ENCODE assay signal across 24 mouse cellular contexts in the genomic region with DNA sequence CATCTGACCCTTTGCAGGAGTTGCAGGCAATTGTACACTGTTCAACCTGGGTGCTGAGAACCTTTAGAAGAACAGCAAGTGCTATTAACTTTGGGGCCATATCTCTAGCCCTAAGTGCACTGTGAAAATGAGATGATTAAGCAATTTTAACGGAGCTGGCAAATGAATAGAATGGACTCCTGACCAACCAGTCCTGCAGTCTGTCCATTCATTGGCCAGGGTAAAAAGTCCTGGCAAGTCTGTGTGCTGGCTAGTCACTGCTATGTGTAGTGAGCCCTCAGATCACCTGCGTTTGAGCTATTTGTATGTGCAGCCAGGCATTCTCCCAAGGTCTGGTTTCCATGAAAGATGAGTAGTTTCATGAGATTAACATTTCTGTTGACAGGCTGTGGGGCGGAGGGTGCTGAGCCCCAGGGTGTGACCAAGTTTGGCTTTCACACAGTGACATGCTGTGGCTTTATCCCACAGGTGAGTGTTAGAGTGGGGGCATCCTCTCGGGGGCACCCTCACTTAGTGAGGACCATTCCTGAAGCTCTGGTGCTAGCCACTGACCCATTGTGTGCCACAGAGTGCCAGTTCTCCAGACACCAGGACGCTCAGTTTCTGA. TPM values are rescaled to one million over a fixed set of nuclear protein-coding genes. Genes with fewer than 3 reads are reported as not detected.
A peak's percentile ranks its signal among the peaks of the same experiment; 100 is the strongest.
DNase-seq lines count a peak whose midpoint lies in the region; ATAC-seq and TF ChIP-seq lines count a peak whose summit lies in the region.
"Had no signal": no experiment of that assay in that cellular context is flagged by ENCODE, and none has a peak within 500 bp of the region (broad histone marks: within the 10 kb centered on the region; RNA-seq: fewer than 3 reads in every experiment).

No protein-coding gene starts in this region.

- no peak for TF ChIP-seq EP300 in liver, embryonic 14.5 days (IDR thresholded peaks at IDR 0.05; ENCODE audit: low read depth)

- H3K4me2 ChIP-seq in kidney, postnatal 0 days (ENCODE audit: low read length), result no peak overlapping the region
- no peak overlapping the region for H3K4me2 ChIP-seq in kidney, embryonic 15.5 days
- H3K4me2 ChIP-seq in liver, embryonic 14.5 days (ENCODE audit: low read depth), result peak overlapping the region; percentile 99
- H3K4me2 ChIP-seq: embryonic facial prominence, embryonic 13.5 days; heart, embryonic 12.5 days; hindbrain, embryonic 13.5 days; midbrain, embryonic 11.5 days had no signal

- no peaks in the 10 kb centered on the region for H3K9me3 ChIP-seq in erythroblast, embryonic 14.5 days (ENCODE audit: control insufficient read depth, low read length)
- H3K9me3 ChIP-seq in kidney, postnatal 0 days (replicated peaks; ENCODE audit: low read length), result no peaks in the 10 kb centered on the region
- no peaks in the 10 kb centered on the region for H3K9me3 ChIP-seq in kidney, embryonic 15.5 days (replicated peaks)
- H3K9me3 ChIP-seq in liver, embryonic 14.5 days (ENCODE audit: control insufficient read depth, low read length), result no peaks in the 10 kb centered on the region
- no peaks in the 10 kb centered on the region for H3K9me3 ChIP-seq in embryonic facial prominence, embryonic 10.5 days
- H3K9me3 ChIP-seq: embryonic facial prominence, embryonic 13.5 days; heart, embryonic 12.5 days; hindbrain, embryonic 13.5 days had no signal

- peaks cover 76% of the 10 kb centered on the region for H3K4me1 ChIP-seq in erythroblast, embryonic 14.5 days (ENCODE audit: control insufficient read depth)
- H3K4me1 ChIP-seq in kidney, postnatal 0 days (replicated peaks; ENCODE audit: insufficient read depth, low read length), result 0 out of 2 replicates have a peak, but pooled peaks cover 3% of the 10 kb centered on the region
- peaks cover 8% of the 10 kb centered on the region for H3K4me1 ChIP-seq in kidney, embryonic 15.5 days
- peaks cover 29 to 31% of the 10 kb centered on the region in 2 experiments for H3K4me1 ChIP-seq in liver, embryonic 14.5 days (replicated peaks; ENCODE audit: control insufficient read depth in 2 of 2, insufficient read depth in 2 of 2, low read length in 1 of 2)
- H3K4me1 ChIP-seq in embryonic facial prominence, embryonic 10.5 days, result peaks cover 12% of the 10 kb centered on the region

- H3K27me3 ChIP-seq in erythroblast, embryonic 14.5 days (ENCODE audit: control insufficient read depth), result peaks cover 26% of the 10 kb centered on the region
- H3K27me3 ChIP-seq in kidney, postnatal 0 days (ENCODE audit: insufficient read depth, low read length), result no peaks in the 10 kb centered on the region
- H3K27me3 ChIP-seq in kidney, embryonic 15.5 days, result no peaks in the 10 kb centered on the region
- H3K27me3 ChIP-seq in liver, embryonic 14.5 days (ENCODE audit: control insufficient read depth, insufficient read depth, low read length), result no peaks in the 10 kb centered on the region
- peaks cover 10% of the 10 kb centered on the region for H3K27me3 ChIP-seq in embryonic facial prominence, embryonic 10.5 days (replicated peaks; ENCODE audit: low read depth, poor library complexity, severe bottlenecking)
- H3K27me3 ChIP-seq: embryonic facial prominence, embryonic 13.5 days; Patski had no signal

- H3K9ac ChIP-seq in kidney, postnatal 0 days (ENCODE audit: low read depth, low read length), result no peak overlapping the region
- H3K9ac ChIP-seq in kidney, embryonic 15.5 days, result no peak overlapping the region
- peak overlapping the region; percentile 54; the same call in 1 of the 2 replicates for H3K9ac ChIP-seq in liver, embryonic 14.5 days (replicated peaks)
- H3K9ac ChIP-seq: embryonic facial prominence, embryonic 13.5 days; heart, embryonic 12.5 days had no signal

- WGBS in kidney, postnatal 0 days, result 68% methylated on average over 5 of the region's 5 CpGs
- WGBS in kidney, embryonic 15.5 days, result 67% methylated on average over 5 of the region's 5 CpGs
- WGBS in liver, embryonic 14.5 days (ENCODE audit: insufficient replicate concordance), result 47% methylated on average over 5 of the region's 5 CpGs
- 77% methylated on average over 5 of the region's 5 CpGs for WGBS in embryonic facial prominence, embryonic 10.5 days

- no peak for ATAC-seq in erythroblast, adult 5-6 weeks (replicated peaks; ENCODE audit: low FRiP score, poor library complexity, severe bottlenecking)
- ATAC-seq in kidney, postnatal 0 days (replicated peaks; ENCODE audit: low FRiP score, low read depth), result no peak
- no peak for ATAC-seq in kidney, embryonic 15.5 days (replicated peaks; ENCODE audit: low FRiP score)
- ATAC-seq in liver, embryonic 14.5 days (ENCODE audit: insufficient read depth), result peak; percentile 32; the same call in 1 of the 2 replicates
- ATAC-seq: CD4-positive, CD25-positive, alpha-beta regulatory T cell, adult 4 months; Patski had no signal

- TF ChIP-seq CTCF in kidney, postnatal 0 days (IDR thresholded peaks at IDR 0.05; ENCODE audit: low read depth), result no peak
- TF ChIP-seq CTCF in liver, embryonic 14.5 days (IDR thresholded peaks at IDR 0.05; ENCODE audit: low read depth), result no peak

- peak overlapping the region; percentile 60 for H3K4me3 ChIP-seq in erythroblast, embryonic 14.5 days (replicated peaks)
- no peak overlapping the region for H3K4me3 ChIP-seq in kidney, postnatal 0 days (replicated peaks; ENCODE audit: low read depth, low read length)
- no peak overlapping the region for H3K4me3 ChIP-seq in kidney, embryonic 15.5 days (replicated peaks)
- H3K4me3 ChIP-seq in liver, embryonic 14.5 days (ENCODE audit: insufficient read depth in 1 of 2, low read depth in 2 of 2, low read length in 2 of 2), result peak overlapping the region; percentile 29 to 65; a peak in 3 of 4 replicates
- no peak overlapping the region for H3K4me3 ChIP-seq in embryonic facial prominence, embryonic 10.5 days
- H3K4me3 ChIP-seq: embryonic facial prominence, embryonic 13.5 days; heart, embryonic 12.5 days; hindbrain, embryonic 13.5 days; layer of hippocampus, adult 2 months had no signal

- peaks cover 100% of the 10 kb centered on the region for H3K36me3 ChIP-seq in erythroblast, embryonic 14.5 days (ENCODE audit: control insufficient read depth)
- no peaks in the 10 kb centered on the region for H3K36me3 ChIP-seq in kidney, postnatal 0 days (ENCODE audit: insufficient read depth, low read length)
- no peaks in the 10 kb centered on the region for H3K36me3 ChIP-seq in kidney, embryonic 15.5 days
- H3K36me3 ChIP-seq in liver, embryonic 14.5 days (replicated peaks; ENCODE audit: control insufficient read depth, insufficient read depth, low read depth), result peaks cover 55% of the 10 kb centered on the region
- no peaks in the 10 kb centered on the region for H3K36me3 ChIP-seq in embryonic facial prominence, embryonic 10.5 days (replicated peaks)
- H3K36me3 ChIP-seq: embryonic facial prominence, embryonic 13.5 days; heart, embryonic 12.5 days; hindbrain, embryonic 13.5 days had no signal

- no peak overlapping the region for H3K27ac ChIP-seq in kidney, postnatal 0 days
- no peak overlapping the region for H3K27ac ChIP-seq in kidney, embryonic 15.5 days
- peak overlapping the region; percentile 14 for H3K27ac ChIP-seq in liver, embryonic 14.5 days
- no peak overlapping the region for H3K27ac ChIP-seq in embryonic facial prominence, embryonic 10.5 days (replicated peaks)
- H3K27ac ChIP-seq: embryonic facial prominence, embryonic 13.5 days; hindbrain, embryonic 13.5 days; layer of hippocampus, adult 2 months had no signal

- peak; percentile 2 for DNase-seq in kidney, postnatal 0 days (ENCODE audit: low spot score)
- peak; percentile 9 for DNase-seq in 416B (ENCODE audit: low read depth)
- no peak for DNase-seq in liver, embryonic 14.5 days (ENCODE audit: low read depth in 3 of 3, low spot score in 3 of 3)
- no peak for DNase-seq in frontal cortex, adult 2 months (ENCODE audit: extremely low spot score in 1 of 2, low spot score in 1 of 2)
- no peak for DNase-seq in embryonic facial prominence, embryonic 10.5 days (ENCODE audit: low spot score)
- DNase-seq: adrenal gland, postnatal 14 days; cerebellum, adult 11 months; cerebellum, postnatal 10 days; gastrocnemius, postnatal 10 days; heart, adult 11 months; heart, postnatal 14 days; layer of hippocampus, postnatal 36 days; lung, adult 18-20 months had no signal

RNA-seq across cellular contexts. Expression of a gene that starts 5.1 kb away (rescaled TPM):
- polyA plus RNA-seq in erythroblast, embryonic 14.5 days (2012), result 24.1 and 24.7 TPM in 2 replicates
- 159 and 182 TPM in 2 replicates for total RNA-seq in erythroblast, adult 5-6 weeks (2015; ENCODE audit: low replicate concordance)
- total RNA-seq in erythroblast, adult 5-6 weeks (2017; ENCODE audit: low replicate concordance), result 220 and 265 TPM in 2 replicates
- polyA plus RNA-seq in kidney, postnatal 0 days (2015; fragmentation: Nextera tagmentation; extraction: Ambion mirVana), result 5.6 and 6.6 TPM in 2 replicates
- 2.6 and 2.7 TPM in 2 replicates for polyA plus RNA-seq in kidney, embryonic 15.5 days (2015; fragmentation: Nextera tagmentation; extraction: Ambion mirVana)
- polyA plus RNA-seq in liver, embryonic 14.5 days (2012; rRNA removed), result 34.9 and 39.9 TPM in 2 replicates
- 49.9 and 51.4 TPM in 2 replicates for polyA plus RNA-seq in liver, embryonic 14.5 days (2014; fragmentation: Nextera tagmentation; extraction: Ambion mirVana)
- 42.5 and 44.7 TPM in 2 replicates for polyA plus RNA-seq in frontal cortex, adult 2 months (2012; rRNA removed)
- 0.30 and 0.50 TPM in 2 replicates for polyA plus RNA-seq in embryonic facial prominence, embryonic 10.5 days (2016; fragmentation: Nextera tagmentation; extraction: Ambion mirVana)
- polyA plus RNA-seq: CD4-positive, CD25-positive, alpha-beta regulatory T cell, adult 4 months had no signal

RNA-seq across cellular contexts. Expression of a gene that starts 12.0 kb away (rescaled TPM):
- polyA plus RNA-seq in erythroblast, embryonic 14.5 days (2012), result 0.42 and 0.45 TPM in 2 replicates
- total RNA-seq in erythroblast, adult 5-6 weeks (2015; ENCODE audit: low replicate concordance), result 67.3 and 91.8 TPM in 2 replicates
- 76.7 and 101 TPM in 2 replicates for total RNA-seq in erythroblast, adult 5-6 weeks (2017; ENCODE audit: low replicate concordance)
- polyA plus RNA-seq in kidney, postnatal 0 days (2015; fragmentation: Nextera tagmentation; extraction: Ambion mirVana), result 29.8 and 36.1 TPM in 2 replicates
- 33.9 and 37.4 TPM in 2 replicates for polyA plus RNA-seq in kidney, embryonic 15.5 days (2015; fragmentation: Nextera tagmentation; extraction: Ambion mirVana)
- polyA plus RNA-seq in liver, embryonic 14.5 days (2012; rRNA removed), result 15.0 and 20.4 TPM in 2 replicates
- polyA plus RNA-seq in liver, embryonic 14.5 days (2014; fragmentation: Nextera tagmentation; extraction: Ambion mirVana), result 15.6 and 17.2 TPM in 2 replicates
- polyA plus RNA-seq in frontal cortex, adult 2 months (2012; rRNA removed), result 53.0 and 59.9 TPM in 2 replicates
- 55.0 and 57.7 TPM in 2 replicates for polyA plus RNA-seq in embryonic facial prominence, embryonic 10.5 days (2016; fragmentation: Nextera tagmentation; extraction: Ambion mirVana)

RNA-seq across cellular contexts. Expression of a gene that starts 18.6 kb away (rescaled TPM):
- 3.4 and 5.6 TPM in 2 replicates for polyA plus RNA-seq in erythroblast, embryonic 14.5 days (2012)
- total RNA-seq in erythroblast, adult 5-6 weeks (2015; ENCODE audit: low replicate concordance), result 76.1 and 78.2 TPM in 2 replicates
- total RNA-seq in erythroblast, adult 5-6 weeks (2017; ENCODE audit: low replicate concordance), result 150 and 165 TPM in 2 replicates
- 10.1 and 10.3 TPM in 2 replicates for polyA plus RNA-seq in kidney, postnatal 0 days (2015; fragmentation: Nextera tagmentation; extraction: Ambion mirVana)
- 8.7 and 9.9 TPM in 2 replicates for polyA plus RNA-seq in kidney, embryonic 15.5 days (2015; fragmentation: Nextera tagmentation; extraction: Ambion mirVana)
- polyA plus RNA-seq in liver, embryonic 14.5 days (2012; rRNA removed), result 19.9 and 24.4 TPM in 2 replicates
- polyA plus RNA-seq in liver, embryonic 14.5 days (2014; fragmentation: Nextera tagmentation; extraction: Ambion mirVana), result 23.5 and 24.2 TPM in 2 replicates
- polyA plus RNA-seq in frontal cortex, adult 2 months (2012; rRNA removed), result 33.7 TPM in 2 replicates
- 6.3 and 7.8 TPM in 2 replicates for polyA plus RNA-seq in embryonic facial prominence, embryonic 10.5 days (2016; fragmentation: Nextera tagmentation; extraction: Ambion mirVana)

RNA-seq across cellular contexts. Expression of a gene that starts 51.7 kb away (rescaled TPM):
- 0.02 TPM in 1 of 2 replicates, not detected in the other for polyA plus RNA-seq in erythroblast, embryonic 14.5 days (2012)
- not detected in 2 replicates for total RNA-seq in erythroblast, adult 5-6 weeks (2015; ENCODE audit: low replicate concordance)
- total RNA-seq in erythroblast, adult 5-6 weeks (2017; ENCODE audit: low replicate concordance), result not detected in 2 replicates
- 4.9 and 5.7 TPM in 2 replicates for polyA plus RNA-seq in kidney, postnatal 0 days (2015; fragmentation: Nextera tagmentation; extraction: Ambion mirVana)
- polyA plus RNA-seq in kidney, embryonic 15.5 days (2015; fragmentation: Nextera tagmentation; extraction: Ambion mirVana), result 5.5 and 6.8 TPM in 2 replicates
- 0.14 and 0.30 TPM in 2 replicates for polyA plus RNA-seq in liver, embryonic 14.5 days (2012; rRNA removed)
- polyA plus RNA-seq in liver, embryonic 14.5 days (2014; fragmentation: Nextera tagmentation; extraction: Ambion mirVana), result 0.21 and 0.55 TPM in 2 replicates
- 50.7 and 51.4 TPM in 2 replicates for polyA plus RNA-seq in frontal cortex, adult 2 months (2012; rRNA removed)
- polyA plus RNA-seq in embryonic facial prominence, embryonic 10.5 days (2016; fragmentation: Nextera tagmentation; extraction: Ambion mirVana), result 1.2 and 1.3 TPM in 2 replicates
- total RNA-seq: ES-E14 had no signal
- polyA plus RNA-seq: CD4-positive, CD25-positive, alpha-beta regulatory T cell, adult 4 months had no signal

Comparison
In these comparisons a context has a peak if more than half of its experiments do, and no peak if none do; other contexts are left out.
1. H3K4me3 ChIP-seq: peak in erythroblast, embryonic 14.5 days (single experiment) and liver, embryonic 14.5 days (2 of 2); none in kidney, postnatal 0 days (single experiment), kidney, embryonic 15.5 days (single experiment) and embryonic facial prominence, embryonic 10.5 days (single experiment).
2. DNase-seq: peak in kidney, postnatal 0 days (single experiment) and 416B (single experiment); none in liver, embryonic 14.5 days (0 of 3), frontal cortex, adult 2 months (0 of 2) and embryonic facial prominence, embryonic 10.5 days (single experiment).
3. RNA of a gene that starts 12.0 kb away (polyA plus RNA-seq): 53.0 to 59.9 TPM in frontal cortex, adult 2 months, 55.0 to 57.7 TPM in embryonic facial prominence, embryonic 10.5 days, 33.9 to 37.4 TPM in kidney, embryonic 15.5 days, 29.8 to 36.1 TPM in kidney, postnatal 0 days and 15.0 to 20.4 TPM in liver, embryonic 14.5 days; 0.42 to 0.45 TPM in erythroblast, embryonic 14.5 days; every median in the first group is over 10 times any median in the second.